Mouse (Mus musculus): ENCODE data around the gene Iqcc. TPM values are rescaled to one million over a fixed set of nuclear protein-coding genes. Genes with fewer than 3 reads are reported as not detected.
A peak's percentile ranks its signal among the peaks of the same experiment; 100 is the strongest.

Gene Iqcc
- total RNA-seq, 2 experiments from 2014 or later, result 26.1 to 28.8 TPM

DNA sequence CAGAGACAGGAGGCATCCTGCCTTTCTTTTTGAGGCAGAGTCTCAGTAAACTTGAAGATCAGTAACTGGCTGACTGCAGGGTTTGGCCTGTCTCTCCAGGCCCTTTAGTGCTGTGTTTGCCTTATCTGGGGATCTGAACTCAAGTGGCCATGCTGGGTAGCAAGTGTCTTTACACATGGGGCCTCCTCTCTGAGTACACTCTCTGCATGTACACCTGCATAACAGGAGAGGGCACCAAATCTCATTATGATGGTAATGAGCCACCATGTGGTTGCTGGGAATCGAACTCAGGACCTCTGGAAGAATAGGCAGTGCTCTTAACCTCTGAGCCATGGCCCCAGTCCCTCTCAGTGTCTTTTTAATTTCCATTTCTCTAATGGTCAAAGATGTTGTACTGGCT, 36.6 kb downstream of the Iqcc start:
- no peak for DNase-seq
- intact Hi-C loops (cut with DNase I), result no loop called here

DNA sequence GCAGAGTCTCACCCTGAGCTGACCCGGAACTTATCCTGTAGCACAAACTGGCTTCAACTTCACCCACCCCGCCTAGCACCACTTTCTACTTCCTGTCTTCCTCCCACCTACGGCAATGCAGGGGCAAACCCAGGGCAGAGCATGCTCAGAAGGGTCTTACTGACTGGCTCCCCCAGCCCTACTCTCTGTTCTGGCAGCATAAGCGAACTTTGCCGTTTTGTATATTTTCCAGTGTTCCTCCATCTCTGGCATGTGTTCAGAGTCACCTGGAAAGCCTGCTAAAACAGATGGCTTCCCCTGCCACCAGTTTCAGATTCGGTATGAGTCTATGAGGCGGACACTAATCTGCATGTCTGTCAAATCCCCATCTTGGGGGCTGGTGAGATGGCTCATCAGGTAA, 38.6 kb downstream of the Iqcc start:
- peak; percentile 8 for DNase-seq
- intact Hi-C loops (cut with DNase I), result no loop called here

DNA sequence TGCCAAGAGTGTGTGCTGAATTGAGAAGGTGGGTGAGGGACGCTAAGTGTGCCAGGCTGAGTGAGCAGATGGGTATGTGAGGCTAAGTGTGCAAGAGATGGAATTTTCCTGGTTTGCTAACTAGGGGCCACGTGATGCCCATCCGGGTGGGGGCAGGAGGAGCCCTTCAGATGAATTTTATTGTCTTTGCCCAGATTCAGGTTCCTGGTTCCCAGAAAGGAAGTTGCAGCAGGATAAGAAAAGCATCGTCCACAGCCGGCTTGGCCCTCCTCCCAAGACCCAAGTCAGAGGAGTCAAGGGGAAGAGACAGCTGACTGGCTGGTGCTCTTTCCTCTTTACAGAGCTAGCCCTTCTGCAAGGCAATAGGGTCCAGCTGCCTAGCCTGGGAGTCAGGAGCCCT, 40.4 kb downstream of the Iqcc start, which contains the start of gene Fam167b:
Fam167b (minus strand) TSS at position 84 of the 400 bp plus-strand sequence.
- intact Hi-C loops (cut with DNase I), result no loop called here
- no peak for DNase-seq

- intact Hi-C loops (cut with DNase I), result no loop called here
- DNase-seq, result no peak
These were observed 41.2 kb downstream of the Iqcc start for GRCm38 (mm10) chr4:129577688-129578087.

DNA sequence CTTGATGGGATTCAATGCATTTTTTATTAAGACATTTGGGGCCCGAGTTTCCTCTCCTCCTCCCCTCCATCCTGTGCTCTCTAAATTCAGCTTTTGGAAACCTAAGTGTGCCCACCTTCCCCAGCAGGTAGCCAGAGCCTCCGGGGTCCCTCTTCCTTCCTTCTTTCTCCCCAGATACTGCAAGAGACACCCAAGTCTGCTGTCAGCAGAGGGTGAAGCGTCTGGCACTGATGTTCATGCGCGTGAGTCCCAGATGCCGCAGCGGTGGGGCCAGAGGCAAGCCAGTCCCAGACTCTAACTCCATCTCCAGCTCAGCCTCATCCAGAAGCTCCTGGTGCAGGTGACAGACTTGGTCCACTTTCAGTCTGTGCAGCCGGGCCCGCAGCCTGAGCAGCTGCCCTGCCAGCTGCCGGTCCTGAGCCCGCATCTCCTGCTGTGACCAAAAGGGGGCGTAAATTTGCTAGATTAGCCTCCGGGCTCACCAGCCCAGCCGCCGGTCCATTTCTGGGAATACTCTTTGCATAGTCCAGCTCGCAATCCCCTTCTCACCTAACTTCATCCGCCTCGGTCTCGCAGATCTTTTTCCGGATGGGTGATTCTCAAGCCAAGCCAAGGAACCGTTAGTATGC, 41.9 kb downstream of the Iqcc start:
- peak; percentile 81 for DNase-seq
- intact Hi-C loops (cut with DNase I), result no loop called here

- no peak for DNase-seq
- intact Hi-C loops (cut with DNase I), result no loop called here
These were observed 43.6 kb downstream of the Iqcc start for GRCm38 (mm10) chr4:129575171-129575844.

- intact Hi-C loops (cut with DNase I), result no loop called here
These were observed 45.5 kb downstream of the Iqcc start, which contains the start of gene Lck for GRCm38 (mm10) chr4:129573430-129573829. Lck (minus strand) TSS chr4:129573641.

GRCm38 (mm10) chr4:129573093-129573370, 45.9 kb downstream of the Iqcc start:
- DNase-seq, result no peak
- intact Hi-C loops (cut with DNase I), result no loop called here

More at GRCm38 (mm10) chr4:129573430-129573829, 45.5 kb downstream of the Iqcc start, which contains the start of gene Lck:
- no peak for DNase-seq

DNA sequence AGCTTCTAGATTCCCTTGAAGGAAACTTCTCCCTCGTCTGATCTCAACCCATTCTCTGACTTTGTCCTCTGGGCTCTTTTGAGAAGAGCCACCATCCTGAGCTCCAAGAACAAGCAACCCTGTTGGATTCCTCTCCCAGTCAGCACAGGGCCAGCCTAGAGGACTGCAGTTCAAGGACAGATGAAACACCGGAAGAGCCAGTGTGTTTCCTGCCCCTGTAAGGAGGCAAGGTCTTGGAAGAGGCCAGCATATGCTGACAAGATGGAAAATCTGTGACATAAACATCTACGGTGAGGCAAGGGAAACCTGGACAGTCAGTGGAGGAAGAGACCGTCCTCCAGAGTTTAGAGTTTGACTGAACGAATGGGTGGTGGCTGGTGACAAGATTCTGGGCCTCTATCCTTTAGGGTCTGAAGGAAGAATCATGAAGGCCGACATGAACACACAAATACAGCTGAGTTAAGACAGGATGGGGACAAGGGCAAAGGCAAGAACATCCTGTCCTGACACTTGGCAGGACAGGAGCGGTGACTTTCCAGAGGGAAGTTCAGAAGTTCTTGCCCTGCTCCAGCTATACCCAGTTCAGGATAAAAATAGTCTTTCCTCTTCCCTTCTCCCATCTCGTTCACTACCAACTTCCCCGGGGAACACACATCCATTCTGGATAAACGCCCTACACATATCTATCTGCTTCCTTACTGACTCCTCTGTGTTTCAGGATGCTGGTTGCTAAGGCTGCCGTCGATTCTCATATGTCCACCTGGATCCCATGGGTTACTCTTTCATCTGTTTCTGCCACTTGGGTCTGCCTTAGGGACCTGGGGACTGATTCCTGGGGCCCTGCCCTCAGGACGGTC, 46.4 kb downstream of the Iqcc start:
- intact Hi-C loops (cut with DNase I), result no loop called here
- DNase-seq, result no peak

GRCm38 (mm10) chr4:129571551-129572084, 47.3 kb downstream of the Iqcc start:
- DNase-seq, result no peak
- intact Hi-C loops (cut with DNase I), result no loop called here

GRCm38 (mm10) chr4:129570028-129570427, 48.9 kb downstream of the Iqcc start:
- intact Hi-C loops (cut with DNase I), result no loop called here

DNA sequence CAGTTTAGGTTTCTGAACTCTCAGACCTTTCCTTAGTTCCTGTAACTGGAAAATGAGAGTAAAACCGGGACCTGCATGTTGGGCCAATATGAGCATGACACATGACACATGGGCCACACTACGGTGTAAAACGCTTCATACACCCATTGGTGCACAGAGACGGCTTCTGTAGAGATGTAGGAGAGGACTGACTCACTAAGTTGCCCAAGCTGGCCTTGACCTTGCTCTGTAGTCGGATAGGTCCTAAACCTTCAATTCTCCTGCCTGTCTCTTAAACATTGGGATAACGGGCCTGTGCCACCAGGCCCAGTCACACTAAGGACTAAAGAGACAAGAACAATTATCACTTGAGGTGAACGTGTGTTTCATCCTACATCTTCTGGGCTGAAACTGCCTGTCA, 50.5 kb downstream of the Iqcc start:
- DNase-seq, result no peak
- intact Hi-C loops (cut with DNase I), result no loop called here

More at GRCm38 (mm10) chr4:129570028-129570427, 48.9 kb downstream of the Iqcc start:
- DNase-seq, result no peak

DNA sequence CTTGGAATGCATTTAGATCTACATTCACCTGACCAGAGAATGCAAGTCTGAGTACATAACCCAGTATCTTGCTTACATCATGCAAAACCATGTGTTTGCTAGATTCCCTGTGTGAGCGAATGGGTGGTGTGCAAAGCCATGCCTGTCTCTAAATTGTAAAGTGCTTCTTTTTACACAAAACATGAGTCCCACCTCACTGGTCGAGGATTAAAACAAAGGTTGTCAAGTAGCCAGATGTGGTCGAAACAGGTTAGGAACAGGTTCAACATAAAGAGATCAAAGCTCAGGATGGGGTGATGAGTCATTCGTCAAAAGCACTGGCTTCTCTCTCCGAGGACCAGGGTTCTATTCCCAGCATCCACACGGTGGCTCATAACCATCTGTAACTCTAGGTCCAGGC, 53.8 kb downstream of the Iqcc start:
- intact Hi-C loops (cut with DNase I), result no loop called here
- DNase-seq, result no peak

Other genes starting within 250 kb of the Iqcc start
- 10 to 100 TPM in 1 of 2 experiments, 1 to 10 TPM in 1; 9.8 to 11.3 TPM for gene Zbtb8a, start 241.0 kb downstream of the Iqcc start, total RNA-seq (2021)
- gene Zbtb8b, start 178.2 kb downstream of the Iqcc start, total RNA-seq (2021), result 1 to 10 TPM; 6.3 to 6.6 TPM
- gene Bsdc1, start 157.5 kb downstream of the Iqcc start, total RNA-seq (2021), result 10 to 100 TPM; 38.5 to 40.7 TPM
- gene Tssk3, start 128.1 kb downstream of the Iqcc start, total RNA-seq (2021), result 1 to 10 TPM; 1.0 TPM
- not detected for gene Fam229a, start 127.9 kb downstream of the Iqcc start, total RNA-seq (2021)
- 1,000 to 10,000 TPM; 1,277 to 1,311 TPM for gene Marcksl1, start 105.5 kb downstream of the Iqcc start, total RNA-seq (2021)
- gene Hdac1, start 76.4 kb downstream of the Iqcc start, total RNA-seq (2021), result 10 to 100 TPM; 39.8 to 43.5 TPM
- gene Lck, start 45.5 kb downstream of the Iqcc start, total RNA-seq (2021), result 10 to 100 TPM; 14.1 to 15.2 TPM
- gene Fam167b, start 40.5 kb downstream of the Iqcc start, total RNA-seq (2021), result not detected
- gene Eif3i, start 18.5 kb downstream of the Iqcc start, total RNA-seq (2021), result 100 to 1,000 TPM; 137 to 143 TPM
- 100 to 1,000 TPM in 1 of 2 experiments, 10 to 100 TPM in 1; 99.9 to 102 TPM for gene Tmem234, start 18.4 kb downstream of the Iqcc start, total RNA-seq (2021)
- gene Dcdc2b, start 4.8 kb downstream of the Iqcc start, total RNA-seq (2021), result 1 to 10 TPM; 3.4 to 4.0 TPM
- gene Ccdc28b, start 4.8 kb upstream of the Iqcc start, total RNA-seq (2021), result 100 to 1,000 TPM; 125 to 131 TPM
- 10 to 100 TPM; 39.7 to 44.7 TPM for gene Txlna, start 22.0 kb upstream of the Iqcc start, total RNA-seq (2021)
- 10 to 100 TPM; 78.3 to 83.0 TPM for gene Kpna6, start 53.7 kb upstream of the Iqcc start, total RNA-seq (2021)
- gene Tmem39b, start 77.7 kb upstream of the Iqcc start, total RNA-seq (2021), result 10 to 100 TPM; 21.5 to 22.3 TPM
- 100 to 1,000 TPM; 164 to 166 TPM for gene Khdrbs1, start 123.2 kb upstream of the Iqcc start, total RNA-seq (2021)
- 100 to 1,000 TPM; 133 to 141 TPM for gene Ptp4a2, start 192.1 kb upstream of the Iqcc start, total RNA-seq (2021)